Mouse (Mus musculus): ENCODE measurements around the gene Slc9b2.

GRCm38 (mm10) chr3:135280669-135281415, 26.7 kb upstream of the Slc9b2 start, which contains the start of gene Bdh2:
- TF ChIP-seq CTCF (IDR thresholded peaks at IDR 0.05; ENCODE audit: low read depth): peak; percentile 84
- no peak for TF ChIP-seq EP300 (IDR thresholded peaks at IDR 0.05; ENCODE audit: low read depth)

Data from liver, postnatal 0 days (tissue).